Mouse (Mus musculus) limb, embryonic 15.5 days (tissue): ENCODE results near the gene Adam19. TPM values are rescaled to one million over a fixed set of nuclear protein-coding genes. Genes with fewer than 3 reads are reported as not detected.

Experiments used
- ATAC-seq: fragments of 200-750 bp; cut with Nextera tagmentation; 2 replicates; pipeline ENCODE4 v1.8.0; 2017; ENCODE audit warnings: low read depth, moderate TSS enrichment; ENCODE audit not compliant: insufficient number of reproducible peaks, low FRiP score, low TSS enrichment
- H3K27ac ChIP-seq: fragments of 300-500 bp; sonication (generic); 2 replicates; pipeline ENCODE4 v1.5.1; 2015; ENCODE audit warnings: moderate library complexity, mild to moderate bottlenecking, inconsistent platforms
- H3K27me3 ChIP-seq: fragments of 300-500 bp; sonication (generic); 2 replicates; pipeline ENCODE4 v1.6.1; 2015; ENCODE audit warnings: inconsistent platforms
- H3K36me3 ChIP-seq: fragments of 300-500 bp; sonication (generic); 2 replicates; pipeline ENCODE4 v1.6.1; 2015; ENCODE audit warnings: inconsistent platforms
- H3K4me1 ChIP-seq: fragments of 300-500 bp; sonication (generic); 2 replicates; pipeline ENCODE4 v1.6.1; 2015; ENCODE audit warnings: inconsistent platforms
- H3K4me2 ChIP-seq: fragments of 300-500 bp; sonication (generic); 2 replicates; pipeline ENCODE4 v1.6.1; 2015; ENCODE audit warnings: mild to moderate bottlenecking, inconsistent platforms
- H3K4me3 ChIP-seq: fragments of 300-500 bp; sonication (generic); 2 replicates; pipeline ENCODE4 v1.5.1; 2015; ENCODE audit warnings: mild to moderate bottlenecking, inconsistent platforms
- H3K9ac ChIP-seq: fragments of 300-500 bp; sonication (generic); 2 replicates; pipeline ENCODE4 v1.6.1; 2015; ENCODE audit warnings: inconsistent platforms
- H3K9me3 ChIP-seq: fragments of 300-500 bp; sonication (generic); 2 replicates; pipeline ENCODE4 v1.6.1; 2016; ENCODE audit warnings: inconsistent platforms
- WGBS: fragments of 180-500 bp; shearing (Covaris S2); methylation state at CpG from one replicate; pipeline ENCODE4 v1.1.7; 2015; 5-methylcytosine and 5-hydroxymethylcytosine counted together
- polyA plus RNA-seq: library from polyadenylated mRNA; unstranded; fragments of >200 nt; fragmentation: Nextera tagmentation; extraction: Ambion mirVana; gene quantifications from 2 replicates; pipeline ENCODE4 v1.2.1, GENCODE M21; 2015

The Adam19 gene
- polyA plus RNA-seq, 1 experiment from 2014 or later, result 12.2 TPM

DNA sequence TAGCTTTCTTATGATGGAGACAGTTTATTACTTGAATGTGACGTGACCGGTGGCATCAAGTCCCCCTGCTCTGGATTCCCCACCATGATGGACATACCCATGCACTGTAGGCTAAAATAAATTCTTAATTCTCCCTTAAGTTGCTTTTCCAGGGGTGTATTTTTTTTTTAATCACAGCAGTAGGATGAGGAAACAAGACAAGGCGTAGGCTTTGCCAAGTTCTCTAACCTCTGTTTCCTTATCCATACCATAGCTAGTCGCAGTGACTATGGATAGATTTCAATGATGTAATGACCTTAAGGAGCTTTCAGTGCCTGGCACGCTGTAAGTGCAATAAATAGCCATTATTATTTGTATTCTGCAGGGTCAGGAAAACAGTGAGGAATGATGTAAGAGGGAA, 21.5 kb downstream of the Adam19 start:
- Histone ChIP-seq H3K27ac (no peak overlapping the region), H3K36me3 (peaks cover 9% of the 10 kb centered on the region; the same call in 1 of the 2 replicates), H3K27me3 (no peaks in the 10 kb centered on the region), H3K4me2 (no peak overlapping the region), H3K9me3 (no peaks in the 10 kb centered on the region), H3K4me3 (no peak overlapping the region), H3K4me1 (peaks cover 23% of the 10 kb centered on the region), H3K9ac (no peak overlapping the region)
- WGBS, result 90% methylated on average over 5 of the region's 5 CpGs
- no peak for ATAC-seq

DNA sequence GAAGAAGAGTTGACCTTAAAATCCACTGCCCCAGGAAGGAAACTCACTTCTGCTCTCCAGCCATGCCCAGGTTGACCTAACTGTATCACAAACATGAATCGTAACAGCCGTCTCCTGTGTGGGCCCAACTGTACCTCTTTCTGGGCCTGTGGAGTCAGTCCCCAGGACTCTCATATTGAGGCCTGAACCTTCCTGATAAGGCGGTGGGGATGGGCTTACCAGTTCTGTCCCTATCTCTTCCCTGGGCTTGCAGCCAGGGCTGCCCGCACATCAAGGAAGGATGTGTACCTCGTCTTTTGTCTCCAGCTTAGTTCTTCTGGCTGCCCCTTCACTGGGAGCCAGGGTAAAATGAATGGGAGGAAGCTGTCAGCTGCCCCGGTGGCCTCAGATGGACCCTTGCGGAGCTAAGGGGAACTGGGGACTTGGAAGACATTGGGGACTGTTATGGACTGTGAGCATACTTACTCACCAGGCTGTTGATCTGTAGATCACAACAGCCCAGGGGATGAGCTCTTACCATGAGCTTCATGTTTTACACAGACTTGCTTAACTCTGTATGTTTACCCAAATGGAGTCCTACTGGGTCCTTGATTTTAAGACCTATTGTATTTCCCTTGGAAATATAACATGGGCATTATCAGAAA, 22.1 kb downstream of the Adam19 start:
- no peaks in the 10 kb centered on the region for H3K9me3 ChIP-seq
- H3K27ac ChIP-seq, result no peak overlapping the region
- peaks cover 9% of the 10 kb centered on the region; the same call in 1 of the 2 replicates for H3K36me3 ChIP-seq
- H3K4me1 ChIP-seq, result peaks cover 18% of the 10 kb centered on the region
- H3K9ac ChIP-seq, result no peak overlapping the region
- no peak overlapping the region for H3K4me2 ChIP-seq
- H3K4me3 ChIP-seq, result no peak overlapping the region
- no peaks in the 10 kb centered on the region for H3K27me3 ChIP-seq
- WGBS, result 87% methylated on average over 7 of the region's 7 CpGs
- ATAC-seq, result no peak

DNA sequence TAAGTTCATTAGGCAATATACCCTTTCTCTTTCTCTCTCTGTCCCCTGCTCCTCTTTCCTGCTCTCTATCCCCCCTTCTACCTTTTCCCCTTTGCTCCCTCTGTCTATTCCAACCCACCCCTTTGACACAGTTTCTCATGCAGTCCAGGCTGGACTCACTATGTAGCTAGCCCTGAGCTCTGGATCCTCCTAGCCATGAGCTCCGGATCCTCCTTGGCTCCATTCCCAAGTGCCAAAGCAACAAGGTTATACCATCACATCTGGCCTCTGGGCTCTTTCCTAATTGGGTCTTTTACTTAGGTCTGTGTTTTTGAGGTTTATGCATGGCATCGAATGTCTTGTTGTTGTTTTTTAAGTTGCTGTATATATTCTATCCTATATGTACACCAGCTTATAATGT, 25.3 kb downstream of the Adam19 start:
- Histone ChIP-seq H3K36me3 (peaks cover 9% of the 10 kb centered on the region; the same call in 1 of the 2 replicates), H3K4me3 (no peak overlapping the region), H3K27me3 (no peaks in the 10 kb centered on the region), H3K27ac (no peak overlapping the region), H3K4me1 (0 out of 2 replicates have a peak, but pooled peaks cover 2% of the 10 kb centered on the region), H3K9ac (no peak overlapping the region), H3K4me2 (no peak overlapping the region), H3K9me3 (no peaks in the 10 kb centered on the region)
- ATAC-seq, result no peak
- 84% methylated on average over 2 of the region's 2 CpGs for WGBS

DNA sequence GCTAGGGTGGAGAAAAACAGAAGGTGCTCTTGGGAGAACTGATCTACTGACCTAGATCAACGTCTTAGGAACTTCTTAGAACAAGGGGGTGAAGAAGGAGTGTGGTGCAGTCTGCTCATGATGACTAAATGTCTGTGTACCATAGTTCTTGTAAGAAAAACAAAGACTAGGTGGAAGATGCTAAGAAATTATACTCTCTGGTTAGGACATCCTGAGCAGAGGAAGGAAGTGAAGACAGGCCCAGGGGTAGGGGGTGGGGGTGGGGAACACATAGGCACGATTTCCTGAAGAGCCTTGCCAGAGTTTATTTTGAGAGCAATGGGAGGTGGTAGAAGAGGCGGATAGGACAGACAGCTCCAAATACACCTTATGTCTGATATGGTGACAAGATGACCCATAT, 27.6 kb downstream of the Adam19 start:
- H3K9me3 ChIP-seq, result no peaks in the 10 kb centered on the region
- WGBS, result 70% methylated on average over 3 of the region's 3 CpGs
- H3K4me1 ChIP-seq, result 0 out of 2 replicates have a peak, but pooled peaks cover 2% of the 10 kb centered on the region
- peaks cover 5% of the 10 kb centered on the region; the same call in 1 of the 2 replicates for H3K36me3 ChIP-seq
- H3K9ac ChIP-seq, result no peak overlapping the region
- H3K4me2 ChIP-seq, result no peak overlapping the region
- H3K4me3 ChIP-seq, result no peak overlapping the region
- H3K27ac ChIP-seq, result no peak overlapping the region
- H3K27me3 ChIP-seq, result no peaks in the 10 kb centered on the region
- ATAC-seq, result no peak

DNA sequence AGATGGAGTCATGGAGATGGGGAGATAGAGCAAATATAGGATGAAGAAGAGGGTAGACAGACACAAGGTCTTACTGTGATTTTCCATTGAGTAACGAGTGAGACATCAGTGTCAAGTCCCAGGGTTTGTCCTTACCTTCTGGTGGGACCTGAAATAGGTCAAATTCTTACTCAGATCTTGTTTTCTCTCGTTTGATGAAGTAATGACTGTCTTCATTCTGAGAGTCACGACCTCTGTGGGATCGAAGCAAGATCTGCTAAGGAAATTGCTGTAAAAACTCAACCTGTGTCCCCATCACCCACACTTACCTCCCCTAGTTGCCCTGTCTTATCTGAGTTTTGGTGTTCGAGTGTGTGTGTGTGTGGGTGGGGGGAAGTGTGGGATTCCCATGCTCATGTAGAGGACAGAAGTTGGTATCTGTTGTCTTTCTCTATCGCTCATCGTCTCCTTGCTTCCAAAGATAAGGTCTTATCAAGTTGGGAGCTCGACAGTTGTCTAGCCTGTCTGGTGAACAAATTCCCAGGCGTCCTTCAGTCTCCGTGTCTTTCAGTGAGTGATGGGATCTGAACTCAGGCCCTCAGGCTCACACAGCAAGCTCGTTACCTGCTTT, 28.1 kb downstream of the Adam19 start:
- no peak for ATAC-seq
- Histone ChIP-seq H3K4me3 (no peak overlapping the region), H3K4me2 (no peak overlapping the region), H3K36me3 (no peaks in the 10 kb centered on the region), H3K27me3 (no peaks in the 10 kb centered on the region), H3K9ac (no peak overlapping the region), H3K4me1 (peaks cover 6% of the 10 kb centered on the region), H3K27ac (peak overlapping the region; percentile 43), H3K9me3 (no peaks in the 10 kb centered on the region)
- 85% methylated on average over 11 of the region's 11 CpGs for WGBS

DNA sequence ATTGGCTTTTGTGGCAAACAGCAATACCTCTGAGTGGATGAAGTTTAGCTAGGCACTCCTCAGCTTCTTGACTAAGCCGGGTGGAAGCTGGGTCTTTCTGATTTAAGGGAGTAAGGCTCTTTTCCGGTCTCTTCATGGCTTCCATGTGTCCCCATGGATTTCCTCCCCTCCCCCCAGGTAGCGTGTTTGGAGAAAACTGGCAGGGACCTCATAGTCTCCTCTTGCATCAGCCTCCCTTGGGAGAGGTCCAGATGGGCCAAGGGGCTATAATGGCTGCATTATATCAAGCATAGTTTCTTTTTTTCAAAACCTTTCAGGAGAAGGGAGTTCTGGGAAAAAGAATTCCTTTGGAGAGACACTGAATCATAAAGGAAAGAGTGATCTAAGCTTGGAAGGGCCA, 28.8 kb downstream of the Adam19 start:
- Histone ChIP-seq H3K4me1 (peaks cover 11% of the 10 kb centered on the region), H3K4me3 (no peak overlapping the region), H3K27ac (peak overlapping the region; percentile 43), H3K9ac (no peak overlapping the region), H3K9me3 (no peaks in the 10 kb centered on the region), H3K27me3 (no peaks in the 10 kb centered on the region), H3K4me2 (no peak overlapping the region), H3K36me3 (no peaks in the 10 kb centered on the region)
- no peak for ATAC-seq
- WGBS, result 63% methylated on average over 3 of the region's 3 CpGs

DNA sequence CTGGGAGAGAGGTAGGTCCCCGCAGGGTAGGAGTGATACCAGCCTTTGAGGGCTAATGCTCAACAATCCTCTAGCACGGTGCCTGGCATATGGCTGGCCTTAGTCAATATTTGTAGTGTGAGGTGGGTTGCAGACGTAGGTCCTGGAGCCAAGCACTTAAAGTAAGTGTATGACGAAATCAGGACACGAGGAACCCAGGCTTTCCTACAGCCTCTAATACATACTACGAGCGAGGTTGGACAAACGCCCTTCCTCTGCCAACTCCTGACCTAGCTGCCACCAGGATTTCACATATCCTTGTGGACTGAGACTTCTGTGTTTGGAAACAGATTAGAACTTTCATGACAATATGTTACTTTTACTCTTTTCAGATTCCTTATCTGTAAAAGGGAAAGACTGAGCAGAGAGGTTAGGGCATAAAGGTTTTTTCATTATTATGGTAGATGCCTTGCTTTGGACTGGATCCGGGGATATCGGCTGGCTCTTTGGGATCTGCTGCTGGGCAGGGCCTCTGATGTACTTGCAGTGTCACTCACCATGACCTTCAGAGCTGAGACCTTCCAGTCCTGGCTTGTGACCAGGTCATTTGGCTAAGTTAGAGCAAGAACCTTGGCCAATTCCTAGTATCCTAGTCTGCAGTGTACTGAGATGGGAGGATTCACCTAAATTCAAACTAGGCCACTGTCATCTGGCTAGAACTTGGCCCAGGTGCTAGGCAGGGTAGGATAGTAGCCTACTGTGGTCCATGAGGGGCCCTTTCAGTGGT, 29.8 kb downstream of the Adam19 start:
- Histone ChIP-seq H3K4me2 (no peak overlapping the region), H3K27me3 (no peaks in the 10 kb centered on the region), H3K36me3 (no peaks in the 10 kb centered on the region), H3K4me3 (no peak overlapping the region), H3K9me3 (no peaks in the 10 kb centered on the region), H3K27ac (no peak overlapping the region), H3K4me1 (peaks cover 11% of the 10 kb centered on the region), H3K9ac (no peak overlapping the region)
- ATAC-seq, result no peak
- 90% methylated on average over 10 of the region's 10 CpGs for WGBS

DNA sequence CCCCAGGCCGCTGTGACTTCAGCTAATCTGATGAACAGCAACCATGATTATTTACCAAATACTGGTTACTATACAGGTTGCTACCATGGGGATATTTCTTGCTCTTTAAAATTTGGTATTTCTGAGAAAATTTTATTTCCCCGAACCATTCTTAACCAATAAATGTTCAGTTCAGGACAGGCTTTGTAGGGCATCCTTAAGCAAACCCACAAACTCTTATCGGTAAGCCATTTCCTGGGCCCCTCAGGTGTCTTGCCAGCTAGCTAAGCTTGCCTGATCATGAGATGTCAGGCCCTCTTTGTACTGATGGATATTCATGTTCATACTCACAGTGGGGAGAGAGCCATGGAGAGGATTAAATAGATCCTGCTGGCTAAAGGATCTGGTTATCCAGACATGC, 30.7 kb downstream of the Adam19 start:
- H3K36me3 ChIP-seq, result no peaks in the 10 kb centered on the region
- no peak for ATAC-seq
- no peaks in the 10 kb centered on the region for H3K27me3 ChIP-seq
- H3K27ac ChIP-seq, result no peak overlapping the region
- 89% methylated on average over 3 of the region's 3 CpGs for WGBS
- no peaks in the 10 kb centered on the region for H3K9me3 ChIP-seq
- peaks cover 11% of the 10 kb centered on the region for H3K4me1 ChIP-seq
- no peak overlapping the region for H3K4me2 ChIP-seq
- H3K4me3 ChIP-seq, result no peak overlapping the region
- no peak overlapping the region for H3K9ac ChIP-seq

DNA sequence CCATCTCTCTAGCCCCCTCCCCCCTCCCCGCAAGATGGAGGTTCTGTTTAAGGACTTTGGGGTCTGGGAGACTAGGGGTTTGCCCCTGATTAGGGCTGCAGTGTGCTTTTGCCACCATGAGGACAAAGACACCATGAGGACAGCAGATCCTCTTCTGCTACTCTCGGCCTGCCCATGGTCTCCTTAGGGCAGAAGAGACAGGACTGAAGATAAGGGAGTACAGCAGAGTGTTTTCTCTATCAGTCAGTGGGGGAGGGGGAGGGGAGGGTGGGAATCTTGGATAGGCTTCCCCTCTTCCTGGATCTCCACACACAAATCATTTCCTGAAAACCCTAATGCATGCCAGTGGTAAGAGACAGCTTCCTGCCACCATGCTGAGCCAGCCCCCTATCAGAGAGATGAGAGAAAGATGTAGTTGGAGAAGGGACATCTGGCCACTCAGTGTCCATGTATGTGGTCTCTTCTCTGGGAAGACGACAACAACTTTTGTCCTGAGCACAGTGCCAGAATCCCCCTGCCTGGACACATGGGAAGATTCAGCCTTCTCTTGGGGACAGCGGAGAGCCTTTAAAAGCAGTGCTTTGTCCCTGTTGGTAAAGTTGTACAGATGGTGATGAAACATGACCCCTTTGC, 33.4 kb downstream of the Adam19 start:
- Histone ChIP-seq H3K36me3 (no peaks in the 10 kb centered on the region), H3K9ac (no peak overlapping the region), H3K4me2 (no peak overlapping the region), H3K4me3 (no peak overlapping the region), H3K27me3 (no peaks in the 10 kb centered on the region), H3K4me1 (peaks cover 18% of the 10 kb centered on the region), H3K9me3 (no peaks in the 10 kb centered on the region), H3K27ac (no peak overlapping the region)
- no peak for ATAC-seq
- 71% methylated on average over 4 of the region's 4 CpGs for WGBS

DNA sequence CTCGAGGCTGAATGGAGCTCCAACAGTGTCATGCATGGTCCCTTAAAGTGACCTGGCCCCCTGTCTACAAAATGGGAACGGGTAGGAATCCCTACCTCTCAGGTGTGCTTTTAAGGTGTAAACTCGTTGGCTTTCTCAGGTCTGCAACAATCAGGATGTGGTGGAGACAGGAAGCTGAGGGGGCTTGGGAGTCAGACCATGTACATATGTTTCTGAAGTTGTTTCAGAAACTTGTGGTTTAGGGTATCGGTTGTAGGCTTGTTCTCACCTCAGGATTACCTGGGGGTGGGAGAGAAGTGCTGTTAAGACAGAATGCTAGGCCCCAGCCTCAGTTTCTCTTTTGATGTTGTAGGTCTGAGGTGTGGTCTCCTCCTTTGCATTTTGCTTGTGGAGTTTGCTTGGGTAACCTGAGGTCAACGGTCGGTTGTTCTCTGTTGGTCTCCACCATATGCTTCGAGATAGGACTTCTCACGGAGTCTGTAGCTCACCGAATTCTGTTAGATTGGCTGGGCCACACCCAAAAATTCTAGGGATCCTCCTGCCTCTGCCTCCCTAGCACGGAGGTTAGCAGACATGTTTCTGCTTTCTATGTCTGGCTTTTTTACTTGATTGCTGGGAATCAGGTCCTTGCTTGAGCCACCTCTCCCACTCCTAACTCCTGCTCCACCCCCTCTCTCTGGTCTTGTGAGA, 34.4 kb downstream of the Adam19 start:
- Histone ChIP-seq H3K4me1 (peaks cover 18% of the 10 kb centered on the region), H3K36me3 (peaks cover 5% of the 10 kb centered on the region; the same call in 1 of the 2 replicates), H3K27ac (no peak overlapping the region), H3K4me2 (no peak overlapping the region), H3K9me3 (no peaks in the 10 kb centered on the region), H3K27me3 (no peaks in the 10 kb centered on the region), H3K4me3 (no peak overlapping the region), H3K9ac (no peak overlapping the region)
- no peak for ATAC-seq
- WGBS, result 91% methylated on average over 10 of the region's 10 CpGs

DNA sequence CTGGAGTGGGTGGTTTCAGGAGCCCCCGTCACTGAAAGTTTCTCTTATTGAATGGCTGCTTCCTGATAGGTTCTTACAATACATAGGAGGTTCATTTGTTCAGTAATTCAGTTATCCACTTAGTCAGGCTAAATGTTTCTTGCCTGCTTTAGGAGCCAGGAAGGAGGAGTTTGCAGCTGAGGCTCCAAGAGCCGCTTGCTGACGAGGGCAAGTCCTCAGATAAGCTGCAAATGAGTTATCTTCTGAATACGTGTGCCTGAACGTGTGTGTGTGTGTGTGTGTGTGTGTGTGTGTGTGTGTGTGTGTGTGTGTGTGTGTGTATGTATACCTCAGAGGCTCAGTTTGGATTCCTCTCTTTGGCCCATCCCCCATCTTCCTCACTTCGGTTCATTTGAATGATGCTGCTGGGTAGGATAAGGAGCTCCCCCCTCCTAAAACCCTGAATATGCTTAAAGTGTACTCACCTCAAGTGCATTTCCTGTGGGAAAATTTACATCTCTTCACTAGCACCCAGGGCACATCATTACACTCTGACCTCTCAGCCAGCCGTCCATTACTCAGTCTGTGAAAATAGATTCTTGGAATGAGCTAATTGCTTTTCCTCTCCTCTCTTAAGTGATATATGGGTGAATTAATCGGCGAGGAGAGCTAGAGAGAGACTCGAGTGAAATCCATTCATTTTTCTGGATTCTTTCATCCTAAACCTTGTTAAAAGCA, 35.3 kb downstream of the Adam19 start:
- Histone ChIP-seq H3K4me2 (no peak overlapping the region), H3K36me3 (peaks cover 5% of the 10 kb centered on the region; the same call in 1 of the 2 replicates), H3K27me3 (no peaks in the 10 kb centered on the region), H3K9ac (no peak overlapping the region), H3K27ac (no peak overlapping the region), H3K4me3 (no peak overlapping the region), H3K9me3 (no peaks in the 10 kb centered on the region), H3K4me1 (peaks cover 25% of the 10 kb centered on the region)
- 47% methylated on average over 10 of the region's 10 CpGs for WGBS
- no peak for ATAC-seq
